Mouse (Mus musculus): ENCODE measurements around the gene Dmac1. TPM values are rescaled to one million over a fixed set of nuclear protein-coding genes. Genes with fewer than 3 reads are reported as not detected.
"Not testable (repeated sequence)": the region's sequence is repeated elsewhere in the genome, so short reads cannot be mapped to it uniquely, and the experiment has no call there.

Dmac1 gene
- 10 to 100 TPM; 59.9 to 62.4 TPM for total RNA-seq (2021)
- long read RNA-seq, experiment 1, transcript Dmac1-201 (2 exons, 741 nt) = major isoform, 18 of 20 reads
- long read RNA-seq, experiment 1, partial matches to known transcripts = 1 of 20 reads
- long read RNA-seq, experiment 1, other reads (novel, unspliced or antisense) = 1 of 20 reads
- long read RNA-seq, experiment 2, transcript Dmac1-201 (2 exons, 741 nt) = major isoform, 24 of 25 reads
- long read RNA-seq, experiment 2, partial matches to known transcripts = 1 of 25 reads
- long read RNA-seq, experiment 2, other reads (novel, unspliced or antisense) = 0 of 25 reads

- intact Hi-C loops (cut with DNase I) = loop anchor here (5.0 kb wide), 1 partner anchor 1174 kb away; no protein-coding TSS in a partner anchor
- peak; percentile 96 to 98 for DNase-seq (ENCODE audit: low spot score in 2 of 2)
Observed at GRCm38 (mm10) chr4:75278197-75279175, at the start of gene Dmac1. Dmac1 (minus strand) TSS chr4:75278305.

GRCm38 (mm10) chr4:75315431-75315830 lies 37.3 kb upstream of the Dmac1 start:
- DNase-seq (ENCODE audit: low spot score in 2 of 2) = no peak

GRCm38 (mm10) chr4:75315007-75315406 lies 36.9 kb upstream of the Dmac1 start:
- no peak for DNase-seq (ENCODE audit: low spot score in 2 of 2)
- intact Hi-C loops (cut with DNase I) = no loop called here

More at GRCm38 (mm10) chr4:75315431-75315830, 37.3 kb upstream of the Dmac1 start:
- intact Hi-C loops (cut with DNase I) = no loop called here

GRCm38 (mm10) chr4:75311918-75312317 lies 33.8 kb upstream of the Dmac1 start:
- intact Hi-C loops (cut with DNase I) = no loop called here
- DNase-seq (ENCODE audit: low spot score in 2 of 2) = no peak

GRCm38 (mm10) chr4:75311305-75311704 lies 33.2 kb upstream of the Dmac1 start:
- DNase-seq (ENCODE audit: low spot score in 2 of 2) = no peak
- intact Hi-C loops (cut with DNase I) = no loop called here

GRCm38 (mm10) chr4:75300205-75300972 lies 22.3 kb upstream of the Dmac1 start:
- DNase-seq (ENCODE audit: low spot score in 2 of 2) = no peak
- intact Hi-C loops (cut with DNase I) = no loop called here

GRCm38 (mm10) chr4:75292315-75292714 lies 14.2 kb upstream of the Dmac1 start:
- intact Hi-C loops (cut with DNase I) = no loop called here
- DNase-seq (ENCODE audit: low spot score in 2 of 2) = no peak

- no peak for DNase-seq (ENCODE audit: low spot score in 2 of 2)
- intact Hi-C loops (cut with DNase I) = no loop called here
Observed at GRCm38 (mm10) chr4:75291142-75291541, 13.0 kb upstream of the Dmac1 start.

GRCm38 (mm10) chr4:75277467-75278196 lies 473 bp downstream of the Dmac1 start:
- intact Hi-C loops (cut with DNase I) = loop anchor here (5.0 kb wide), 1 partner anchor 1175 kb away; no protein-coding TSS in a partner anchor

GRCm38 (mm10) chr4:75275737-75276136 lies 2.4 kb downstream of the Dmac1 start:
- intact Hi-C loops (cut with DNase I) = loop anchor here (5.0 kb wide), 1 partner anchor 1177 kb away; no protein-coding TSS in a partner anchor
- no peak for DNase-seq (ENCODE audit: low spot score in 2 of 2)

More at GRCm38 (mm10) chr4:75277467-75278196, 473 bp downstream of the Dmac1 start:
- peak in 1 of 2 experiments; percentile 5 for DNase-seq (ENCODE audit: low spot score in 2 of 2)

GRCm38 (mm10) chr4:75267866-75268265 lies 10.2 kb downstream of the Dmac1 start:
- DNase-seq (ENCODE audit: low spot score in 2 of 2) = no peak
- intact Hi-C loops (cut with DNase I) = no loop called here

- no peak for DNase-seq (ENCODE audit: low spot score in 2 of 2)
- intact Hi-C loops (cut with DNase I) = no loop called here
Observed at GRCm38 (mm10) chr4:75266773-75267550, 11.1 kb downstream of the Dmac1 start.

GRCm38 (mm10) chr4:75264219-75264618 lies 13.9 kb downstream of the Dmac1 start:
- intact Hi-C loops (cut with DNase I) = no loop called here
- DNase-seq (ENCODE audit: low spot score in 2 of 2) = no peak

- peak in 1 of 2 experiments; percentile 6 for DNase-seq (ENCODE audit: low spot score in 2 of 2)
- intact Hi-C loops (cut with DNase I) = no loop called here
Observed at GRCm38 (mm10) chr4:75263556-75264129, 14.5 kb downstream of the Dmac1 start.

- DNase-seq (ENCODE audit: low spot score in 2 of 2) = peak; percentile 22 to 49
- intact Hi-C loops (cut with DNase I) = no loop called here
Observed at GRCm38 (mm10) chr4:75262423-75262822, 15.7 kb downstream of the Dmac1 start.

- no peak for DNase-seq (ENCODE audit: low spot score in 2 of 2)
- intact Hi-C loops (cut with DNase I) = no loop called here
Observed at GRCm38 (mm10) chr4:75260156-75260555, 17.9 kb downstream of the Dmac1 start.

GRCm38 (mm10) chr4:75259447-75259846 lies 18.7 kb downstream of the Dmac1 start:
- intact Hi-C loops (cut with DNase I) = no loop called here
- no peak for DNase-seq (ENCODE audit: low spot score in 2 of 2)

GRCm38 (mm10) chr4:75234602-75235001 lies 43.5 kb downstream of the Dmac1 start:
- DNase-seq (ENCODE audit: low spot score in 2 of 2); intact Hi-C loops (cut with DNase I): not testable (repeated sequence)
